Mouse (Mus musculus) heart, embryonic 10.5 days (tissue): ENCODE measurements around the gene Ces1g. TPM values are rescaled to one million over a fixed set of nuclear protein-coding genes. Genes with fewer than 3 reads are reported as not detected.

Experiments
- DNase-seq: peaks from one replicate; pipeline ENCODE4 v3.0.0-alpha.2; 2017; ENCODE audit warnings: low spot score
- H3K27ac ChIP-seq: fragments of 300-500 bp; sonication (generic); 2 replicates; pipeline ENCODE4 v1.5.1; 2016; ENCODE audit warnings: mild to moderate bottlenecking
- H3K27me3 ChIP-seq: fragments of 300-500 bp; sonication (generic); 2 replicates; pipeline ENCODE4 v1.6.1; 2016; ENCODE audit warnings: mild to moderate bottlenecking; ENCODE audit not compliant: poor library complexity, insufficient read depth, severe bottlenecking
- H3K36me3 ChIP-seq: fragments of 300-500 bp; sonication (generic); 2 replicates; pipeline ENCODE4 v1.6.1; 2016; ENCODE audit warnings: mild to moderate bottlenecking, moderate library complexity
- H3K4me1 ChIP-seq: fragments of 300-500 bp; sonication (generic); 2 replicates; pipeline ENCODE4 v1.6.1; 2016; ENCODE audit warnings: mild to moderate bottlenecking
- H3K4me3 ChIP-seq: fragments of 300-500 bp; sonication (generic); 2 replicates; pipeline ENCODE4 v1.5.1; 2016; ENCODE audit warnings: mild to moderate bottlenecking, moderate library complexity
- H3K9me3 ChIP-seq: fragments of 300-500 bp; sonication (generic); 2 replicates; pipeline ENCODE4 v1.6.1; 2016; ENCODE audit warnings: mild to moderate bottlenecking, moderate library complexity
- WGBS: fragments of 180-500 bp; shearing (Covaris S2); methylation state at CpG from one replicate; pipeline ENCODE4 v1.1.7; 2016; 5-methylcytosine and 5-hydroxymethylcytosine counted together
- polyA plus RNA-seq: library from polyadenylated mRNA; unstranded; fragments of >200 nt; fragmentation: Nextera tagmentation; extraction: Ambion mirVana; gene quantifications from 2 replicates; pipeline ENCODE4 v1.2.1, GENCODE M21; 2016

Gene Ces1g
- polyA plus RNA-seq, 1 experiment from 2014 or later = not detected

DNA sequence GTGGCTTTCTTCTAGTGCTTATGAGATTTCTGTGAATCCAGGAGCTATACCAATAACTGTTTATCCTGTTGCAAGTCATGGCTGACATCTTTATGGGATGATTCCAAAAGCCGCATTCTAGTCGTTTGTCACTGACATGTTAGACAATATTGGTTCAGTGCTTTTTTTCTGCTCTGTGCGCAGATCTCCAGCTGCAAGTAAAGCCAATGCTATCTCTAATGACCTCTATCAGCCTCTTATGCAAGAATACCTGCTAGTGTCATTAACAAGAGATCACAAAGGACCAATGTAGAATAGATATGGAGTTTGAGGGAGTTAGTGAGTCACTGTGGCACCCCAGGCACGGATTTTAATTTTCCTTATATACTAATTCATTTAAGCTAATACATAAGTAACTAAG is 62.5 kb downstream of the Ces1g start:
- no peak for DNase-seq

DNA sequence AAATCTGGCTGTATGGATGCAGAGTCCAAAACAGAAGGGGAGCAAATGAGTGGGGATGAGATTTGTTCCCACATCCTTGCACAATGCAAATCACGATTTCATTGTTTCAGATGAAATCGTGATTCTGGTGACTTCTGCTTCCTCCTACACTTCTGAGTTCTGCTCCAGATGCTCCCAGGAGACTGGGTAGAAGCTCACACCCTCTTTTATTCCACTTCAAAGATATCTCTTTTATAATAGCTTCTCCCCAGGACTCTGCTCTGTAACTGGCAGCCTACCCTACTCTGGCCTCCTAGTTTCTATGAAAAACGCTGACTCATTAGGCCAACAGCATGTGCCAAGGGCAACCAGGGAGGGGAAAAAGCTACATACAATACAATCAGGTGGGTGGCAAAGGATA is 63.8 kb downstream of the Ces1g start:
- no peaks in the 10 kb centered on the region for H3K36me3 ChIP-seq
- H3K4me1 ChIP-seq = no peaks in the 10 kb centered on the region
- H3K9me3 ChIP-seq = no peaks in the 10 kb centered on the region
- WGBS = 77% methylated on average over 3 of the region's 3 CpGs
- no peaks in the 10 kb centered on the region for H3K27me3 ChIP-seq
- H3K27ac ChIP-seq = no peak overlapping the region
- no peak for DNase-seq
- H3K4me3 ChIP-seq = no peak overlapping the region

More for the DNA sequence above, 62.5 kb downstream of the Ces1g start:
- Histone ChIP-seq H3K4me3 (no peak overlapping the region), H3K36me3 (no peaks in the 10 kb centered on the region), H3K27ac (no peak overlapping the region), H3K4me1 (no peaks in the 10 kb centered on the region), H3K9me3 (no peaks in the 10 kb centered on the region), H3K27me3 (no peaks in the 10 kb centered on the region)
- 85% methylated on average over 4 of the region's 4 CpGs for WGBS

DNA sequence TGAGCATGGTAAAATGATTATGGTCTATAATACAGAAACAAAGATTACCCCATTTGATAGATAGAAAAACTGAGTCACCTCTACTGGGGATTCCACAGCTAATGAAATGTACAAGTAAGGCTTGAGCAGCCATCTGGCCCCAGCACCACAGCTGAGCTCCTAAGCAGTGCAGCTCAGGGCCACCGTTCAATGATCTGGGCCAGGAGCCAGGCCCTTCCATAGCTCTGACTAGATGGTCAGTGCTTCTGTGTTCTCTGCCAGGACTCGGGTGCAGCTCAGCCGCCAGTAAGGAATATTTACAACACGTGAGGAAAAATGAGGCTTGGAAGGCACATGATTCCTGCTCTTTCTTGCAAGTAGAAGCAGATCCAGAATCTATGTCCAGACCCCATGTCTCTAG is 64.4 kb downstream of the Ces1g start:
- Histone ChIP-seq H3K9me3 (no peaks in the 10 kb centered on the region), H3K27ac (no peak overlapping the region), H3K27me3 (no peaks in the 10 kb centered on the region), H3K4me3 (no peak overlapping the region), H3K4me1 (no peaks in the 10 kb centered on the region), H3K36me3 (no peaks in the 10 kb centered on the region)
- no peak for DNase-seq
- 75% methylated on average over 4 of the region's 4 CpGs for WGBS

DNA sequence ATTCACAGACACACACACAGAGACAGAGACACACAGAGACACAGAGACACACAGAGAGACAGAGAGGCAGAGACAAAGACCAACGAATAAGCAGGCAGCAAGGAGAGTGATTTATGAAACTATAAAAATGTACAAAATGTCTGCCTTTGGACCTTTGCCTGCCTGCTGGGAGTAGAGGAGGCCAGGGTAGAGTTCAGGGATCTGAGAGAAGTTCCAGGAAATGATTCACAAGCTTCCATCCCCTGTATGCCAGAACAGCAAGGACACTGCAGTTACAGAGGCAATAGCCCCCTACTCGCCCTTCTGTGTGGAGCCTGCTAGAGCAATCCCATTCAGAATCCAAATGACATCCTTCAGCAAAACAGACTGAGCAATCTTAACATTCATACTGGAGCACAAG is 75.7 kb downstream of the Ces1g start:
- Histone ChIP-seq H3K36me3 (no peaks in the 10 kb centered on the region), H3K4me1 (no peaks in the 10 kb centered on the region), H3K27me3 (no peaks in the 10 kb centered on the region), H3K9me3 (no peaks in the 10 kb centered on the region), H3K27ac (no peak overlapping the region), H3K4me3 (no peak overlapping the region)
- DNase-seq = no peak
- 55% methylated on average over 2 of the region's 2 CpGs for WGBS

DNA sequence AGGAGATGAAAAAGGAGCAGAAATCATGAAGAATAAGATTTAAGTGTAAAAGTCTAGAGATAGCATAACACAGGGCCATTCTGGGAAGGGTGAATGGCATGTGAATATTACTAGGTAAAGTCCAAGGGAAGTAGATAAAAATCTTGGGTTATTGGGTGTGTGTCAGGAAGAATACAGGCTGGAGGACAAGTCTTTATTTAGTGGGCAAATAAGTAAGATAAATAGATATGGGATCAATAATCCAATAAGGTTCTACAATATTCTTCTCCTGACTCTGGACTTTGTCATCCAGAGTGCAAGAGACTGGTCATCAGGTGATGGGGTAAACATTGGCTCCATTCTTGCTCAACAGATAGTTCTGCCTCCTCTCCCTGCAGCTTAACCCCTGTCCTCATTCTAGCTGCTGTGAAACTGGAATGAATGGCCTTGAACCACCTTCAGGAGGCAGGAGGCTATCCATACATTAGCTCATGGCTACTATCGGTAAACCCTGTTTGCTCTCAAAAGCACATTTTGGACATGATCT is 84.6 kb downstream of the Ces1g start:
- H3K9me3 ChIP-seq = no peaks in the 10 kb centered on the region
- no peak overlapping the region for H3K4me3 ChIP-seq
- 97% methylated on average over 1 of the region's 1 CpGs for WGBS
- no peak for DNase-seq
- H3K27ac ChIP-seq = no peak overlapping the region
- H3K4me1 ChIP-seq = no peaks in the 10 kb centered on the region
- H3K36me3 ChIP-seq = no peaks in the 10 kb centered on the region
- H3K27me3 ChIP-seq = no peaks in the 10 kb centered on the region

Other genes with a start within 250 kb of the Ces1g start
- not detected in 2 replicates for gene Ces1c, start 206.0 kb downstream of the Ces1g start, polyA plus RNA-seq
- gene Ces1d, start 139.5 kb downstream of the Ces1g start, polyA plus RNA-seq = 0.70 TPM in 1 of 2 replicates, not detected in the other
- 0.31 TPM in 1 of 2 replicates, not detected in the other for gene Ces1e, start 107.7 kb downstream of the Ces1g start, polyA plus RNA-seq
- gene Ces1f, start 57.6 kb downstream of the Ces1g start, polyA plus RNA-seq = not detected in 2 replicates
- gene Ces1h, start 42.4 kb upstream of the Ces1g start, polyA plus RNA-seq = not detected in 2 replicates
- gene Ces5a, start 198.5 kb upstream of the Ces1g start, polyA plus RNA-seq = not detected in 2 replicates